13 mouse cellular contexts compared by ENCODE assay signal in genomic region chr1:51849570-51850211, GRCm38 (mm10).
A peak's percentile ranks its signal among the peaks of the same experiment; 100 is the strongest.
DNase-seq lines count a peak whose midpoint lies in the region; ATAC-seq and TF ChIP-seq lines count a peak whose summit lies in the region.
"Had no signal": no experiment of that assay in that cellular context is flagged by ENCODE, and none has a peak within 500 bp of the region (broad histone marks: within the 10 kb centered on the region; RNA-seq: fewer than 3 reads in every experiment).

No protein-coding gene starts in this region.

- ATAC-seq in liver, embryonic 11.5 days (replicated peaks; ENCODE audit: low FRiP score) = no peak
- ATAC-seq in intestine, embryonic 16.5 days = peak; percentile 90
- ATAC-seq: forebrain, embryonic 16.5 days; inflammation-experienced regulatory T-cells, adult 6 months had no signal

- H3K27me3 ChIP-seq in liver, adult 2 months (ENCODE audit: control insufficient read depth, insufficient read depth, low read length) = no peaks in the 10 kb centered on the region
- H3K27me3 ChIP-seq in liver, embryonic 11.5 days (replicated peaks; ENCODE audit: control insufficient read depth, insufficient read depth, low read length) = no peaks in the 10 kb centered on the region
- H3K27me3 ChIP-seq in intestine, embryonic 16.5 days (replicated peaks; ENCODE audit: control insufficient read depth, insufficient read depth, low read length) = no peaks in the 10 kb centered on the region
- H3K27me3 ChIP-seq: embryonic facial prominence, embryonic 12.5 days; heart, embryonic 12.5 days had no signal

- peaks cover 41% of the 10 kb centered on the region for H3K79me2 ChIP-seq in liver, adult 2 months (ENCODE audit: control insufficient read depth, insufficient read depth, low read length)

- intact Hi-C loops in left cerebral cortex, postnatal 25 days (cut with DNase I) = no loop called here

- no peak for TF ChIP-seq CTCF in liver, adult 2 months (IDR thresholded peaks at IDR 0.05; ENCODE audit: low read depth, low read length)

- no peaks in the 10 kb centered on the region for H3K9me3 ChIP-seq in liver, embryonic 11.5 days (ENCODE audit: control insufficient read depth, low read length)
- H3K9me3 ChIP-seq in intestine, embryonic 16.5 days (ENCODE audit: control insufficient read depth, low read length) = no peaks in the 10 kb centered on the region
- H3K9me3 ChIP-seq: embryonic facial prominence, embryonic 12.5 days; heart, embryonic 12.5 days had no signal

- peaks cover 16% of the 10 kb centered on the region for H3K4me1 ChIP-seq in liver, adult 2 months (ENCODE audit: control insufficient read depth, insufficient read depth, low read length)
- no peaks in the 10 kb centered on the region for H3K4me1 ChIP-seq in liver, embryonic 11.5 days (replicated peaks; ENCODE audit: control insufficient read depth, insufficient read depth, low read length)
- peaks cover 8% of the 10 kb centered on the region for H3K4me1 ChIP-seq in intestine, embryonic 16.5 days (ENCODE audit: control insufficient read depth, insufficient read depth, low read length)
- H3K4me1 ChIP-seq: embryonic facial prominence, embryonic 12.5 days had no signal

- peak; percentile 87 for DNase-seq in liver, adult 2 months (ENCODE audit: extremely low read depth, low read depth, low spot score)
- no peak for DNase-seq in liver, embryonic 11.5 days (ENCODE audit: low spot score)
- DNase-seq in brain, adult 2 months (ENCODE audit: low read depth, low spot score) = peak; percentile 42
- peak; percentile 71 for DNase-seq in lung, postnatal 36 days
- DNase-seq in left cerebral cortex, postnatal 25 days (ENCODE audit: low spot score in 2 of 2) = no peak
- no peak for DNase-seq in ovary, adult 18-20 months (ENCODE audit: low spot score)
- DNase-seq: cerebellum, adult 11 months; right cerebral cortex, adult 18-20 months had no signal

- WGBS in liver, adult 2 months = 10% methylated on average over 8 of the region's 8 CpGs
- 54% methylated on average over 8 of the region's 8 CpGs for WGBS in liver, embryonic 11.5 days
- WGBS in intestine, embryonic 16.5 days = 36% methylated on average over 8 of the region's 8 CpGs

- H3K4me3 ChIP-seq in liver, adult 2 months (ENCODE audit: insufficient read depth, low read depth, low read length) = no peak overlapping the region
- H3K4me3 ChIP-seq in liver, embryonic 11.5 days (ENCODE audit: low read depth, low read length) = no peak overlapping the region
- no peak overlapping the region for H3K4me3 ChIP-seq in intestine, embryonic 16.5 days (ENCODE audit: low read length)
- H3K4me3 ChIP-seq: embryonic facial prominence, embryonic 12.5 days; heart, embryonic 12.5 days had no signal

- no peak overlapping the region for H3K9ac ChIP-seq in liver, adult 2 months (ENCODE audit: low read depth, low read length)
- H3K9ac ChIP-seq in liver, embryonic 11.5 days (ENCODE audit: low read depth, low read length) = no peak overlapping the region
- no peak overlapping the region for H3K9ac ChIP-seq in intestine, embryonic 16.5 days (ENCODE audit: low read depth, low read length)
- H3K9ac ChIP-seq: embryonic facial prominence, embryonic 12.5 days; heart, embryonic 12.5 days had no signal

- H3K36me3 ChIP-seq in liver, adult 2 months (ENCODE audit: control insufficient read depth, insufficient read depth, low read length) = peaks cover 1% of the 10 kb centered on the region; the same call in 1 of the 2 replicates
- no peaks in the 10 kb centered on the region for H3K36me3 ChIP-seq in liver, embryonic 11.5 days (ENCODE audit: control insufficient read depth, insufficient read depth, low read length)
- no peaks in the 10 kb centered on the region for H3K36me3 ChIP-seq in intestine, embryonic 16.5 days (ENCODE audit: control insufficient read depth, insufficient read depth, low read length)
- H3K36me3 ChIP-seq: embryonic facial prominence, embryonic 12.5 days; heart, embryonic 12.5 days had no signal

- TF ChIP-seq POLR2A in liver, adult 2 months (IDR thresholded peaks at IDR 0.05; ENCODE audit: extremely low read depth, insufficient read depth, low read length) = no peak

- no peak overlapping the region for H3K4me2 ChIP-seq in liver, embryonic 11.5 days
- peak overlapping the region; percentile 25; the same call in 1 of the 2 replicates for H3K4me2 ChIP-seq in intestine, embryonic 16.5 days (ENCODE audit: low read depth, low read length)
- H3K4me2 ChIP-seq: embryonic facial prominence, embryonic 12.5 days; heart, embryonic 12.5 days had no signal

- 0 out of 2 replicates have a peak overlapping the region, but pooled peaks have one; percentile 38 for H3K27ac ChIP-seq in liver, adult 2 months (replicated peaks; ENCODE audit: insufficient read depth, low read depth, low read length)
- H3K27ac ChIP-seq in liver, embryonic 11.5 days (ENCODE audit: low read depth, low read length) = no peak overlapping the region
- H3K27ac ChIP-seq in intestine, embryonic 16.5 days (ENCODE audit: low read length) = peak overlapping the region; percentile 84
- H3K27ac ChIP-seq: embryonic facial prominence, embryonic 12.5 days had no signal

Comparison
In these comparisons a context has a peak if more than half of its experiments do, and no peak if none do; other contexts are left out.
1. DNase-seq: peak in liver, adult 2 months (single experiment), brain, adult 2 months (single experiment) and lung, postnatal 36 days (single experiment); none in liver, embryonic 11.5 days (single experiment), left cerebral cortex, postnatal 25 days (0 of 2) and ovary, adult 18-20 months (single experiment).